Mouse (Mus musculus): ENCODE data around the gene Ripor1.

DNA sequence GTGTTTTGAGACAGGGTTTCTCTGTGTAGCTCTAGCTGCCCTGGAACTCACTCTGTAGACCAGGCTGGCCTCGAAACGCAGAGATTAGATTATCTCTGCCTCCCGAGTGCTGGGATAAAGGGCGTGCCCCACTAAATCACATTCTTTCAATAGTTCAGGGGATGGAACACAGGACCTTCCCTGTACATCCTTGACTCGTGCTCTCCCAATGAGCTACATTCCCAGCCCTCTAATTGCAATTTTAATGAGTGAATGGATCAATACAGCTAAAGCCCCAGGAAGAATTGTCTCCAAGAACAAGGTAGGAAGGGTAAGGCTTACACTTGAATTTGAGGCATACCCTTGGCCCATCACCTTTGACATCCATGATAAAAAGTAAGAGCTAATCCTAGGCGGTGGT is 6.3 kb upstream of the Ripor1 start:
- TF ChIP-seq E2F4 (IDR thresholded peaks at IDR 0.05; ENCODE audit: insufficient read depth) (no peak), POLR2A (IDR thresholded peaks at IDR 0.05; ENCODE audit: insufficient read length, low read depth) (no peak), MYOG (IDR thresholded peaks at IDR 0.05; ENCODE audit: control insufficient read depth in 1 of 3, insufficient read depth in 1 of 3, insufficient read length in 2 of 3, low read depth in 2 of 3) (no peak), CEBPB (IDR thresholded peaks at IDR 0.05; ENCODE audit: insufficient read depth, poor library complexity, severe bottlenecking) (no peak), POLR2AphosphoS2 (IDR thresholded peaks at IDR 0.05; ENCODE audit: insufficient read length, low read depth) (no peak), USF1 (IDR thresholded peaks at IDR 0.05; ENCODE audit: low read depth) (no peak), TCF12 (IDR thresholded peaks at IDR 0.05; ENCODE audit: insufficient read depth, poor library complexity, severe bottlenecking) (no peak)
